Mouse (Mus musculus) activated CD4-positive, CD25-positive, alpha-beta regulatory T cell, adult 4 months (primary cell): ENCODE results near the gene Fbxw2. TPM values are rescaled to one million over a fixed set of nuclear protein-coding genes. Genes with fewer than 3 reads are reported as not detected.
"Not testable (repeated sequence)": the region's sequence is repeated elsewhere in the genome, so short reads cannot be mapped to it uniquely, and the experiment has no call there.

Experiments used
- ATAC-seq: one replicate; pipeline ENCODE4 v1.8.0; 2017
- polyA plus RNA-seq, 2 experiments: library from polyadenylated mRNA; unstranded; fragments of 100-300 nt; shearing (Covaris generic); gene quantifications; one replicate each; pipeline ENCODE4 v1.2.1; 2017

The Fbxw2 gene
- polyA plus RNA-seq, result 10 to 100 TPM; 69.1 to 87.0 TPM

DNA sequence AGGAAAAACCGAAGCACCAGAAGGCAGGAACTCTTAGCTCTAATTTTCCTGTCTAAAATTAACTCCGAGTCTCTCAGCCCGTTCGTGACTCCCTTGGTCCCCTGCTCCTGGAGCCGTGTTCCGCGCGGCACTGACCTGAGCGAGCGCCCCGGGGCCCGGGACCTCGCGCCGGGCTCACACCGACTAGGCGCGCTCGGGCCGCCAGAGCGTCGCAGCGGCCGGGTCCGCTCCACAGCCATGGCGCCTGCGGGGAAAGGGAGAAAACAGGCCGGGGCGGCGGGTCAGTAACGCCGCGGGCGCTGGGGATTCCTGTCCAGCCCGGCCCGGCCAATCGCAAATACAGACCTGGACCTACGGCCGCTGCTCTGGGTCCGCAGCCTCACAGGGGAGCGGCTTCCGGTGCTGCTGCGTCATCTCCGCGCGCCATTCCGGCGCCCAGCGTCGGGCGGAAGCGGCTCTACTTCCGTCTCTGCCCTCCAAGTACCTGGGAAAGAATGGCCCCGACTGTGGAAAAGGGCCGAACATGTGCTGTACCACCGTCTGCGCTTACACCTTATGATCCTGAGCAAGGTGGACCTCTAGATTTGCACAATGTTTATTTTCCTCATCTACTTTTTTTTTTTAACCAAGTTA is at the start of gene Fbxw2:
Gene Fbxw2 (minus strand): TSS at position 485 of the 633 bp plus-strand sequence.
- ATAC-seq, result peak; percentile 90

DNA sequence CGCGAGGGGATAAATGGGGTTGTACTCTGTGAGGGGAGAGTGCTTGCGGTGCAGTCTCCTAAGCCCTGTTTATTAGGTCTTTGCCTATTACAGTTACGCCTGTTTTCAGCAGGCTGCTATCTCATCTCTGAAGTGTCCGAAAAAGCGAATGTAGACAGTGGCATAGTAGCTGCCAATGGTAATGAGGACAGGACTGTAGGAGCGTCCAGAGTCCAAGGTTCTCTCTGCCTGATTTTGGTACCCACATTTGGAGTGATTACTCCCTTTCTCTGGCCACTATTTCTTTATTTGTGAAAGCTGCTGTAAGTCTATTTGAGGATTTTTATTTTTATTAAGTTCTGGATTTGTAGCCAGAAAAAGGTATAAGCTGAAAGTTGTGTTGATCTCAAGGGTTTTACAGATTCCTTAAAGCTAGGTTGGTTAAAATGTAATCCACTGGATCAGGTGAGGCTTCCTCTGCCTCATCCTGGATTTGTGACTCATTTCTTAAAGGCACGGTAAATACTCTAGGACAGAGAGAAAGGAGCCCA is 48.8 kb upstream of the Fbxw2 start, which contains the start of gene Psmd5:
Gene Psmd5 (minus strand): TSS at position 153 of the 530 bp plus-strand sequence.
- no peak for ATAC-seq

DNA sequence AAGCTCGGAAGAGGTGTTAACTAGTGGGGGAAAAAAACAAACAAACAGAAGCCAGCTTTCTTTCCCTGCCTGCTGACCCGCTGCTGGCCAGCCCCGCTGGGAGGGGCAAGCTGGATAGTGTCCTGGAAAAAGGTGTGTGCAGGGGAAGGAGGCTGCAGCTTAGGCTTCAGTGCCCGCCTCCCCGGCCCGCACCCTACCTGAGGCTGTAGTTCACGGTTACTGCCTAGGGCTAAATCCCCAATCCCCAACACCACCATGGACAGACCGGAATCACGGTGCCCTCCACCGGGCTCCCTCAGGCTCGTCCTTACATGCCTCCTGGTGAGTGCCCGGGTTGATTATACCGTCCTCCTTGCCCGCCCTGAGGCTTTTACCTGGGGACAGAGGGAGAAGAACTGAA is 48.2 kb upstream of the Fbxw2 start, which contains the start of gene Cutal:
Gene Cutal (plus strand): TSS at position 126 of the 400 bp plus-strand sequence.
- ATAC-seq, result no peak

DNA sequence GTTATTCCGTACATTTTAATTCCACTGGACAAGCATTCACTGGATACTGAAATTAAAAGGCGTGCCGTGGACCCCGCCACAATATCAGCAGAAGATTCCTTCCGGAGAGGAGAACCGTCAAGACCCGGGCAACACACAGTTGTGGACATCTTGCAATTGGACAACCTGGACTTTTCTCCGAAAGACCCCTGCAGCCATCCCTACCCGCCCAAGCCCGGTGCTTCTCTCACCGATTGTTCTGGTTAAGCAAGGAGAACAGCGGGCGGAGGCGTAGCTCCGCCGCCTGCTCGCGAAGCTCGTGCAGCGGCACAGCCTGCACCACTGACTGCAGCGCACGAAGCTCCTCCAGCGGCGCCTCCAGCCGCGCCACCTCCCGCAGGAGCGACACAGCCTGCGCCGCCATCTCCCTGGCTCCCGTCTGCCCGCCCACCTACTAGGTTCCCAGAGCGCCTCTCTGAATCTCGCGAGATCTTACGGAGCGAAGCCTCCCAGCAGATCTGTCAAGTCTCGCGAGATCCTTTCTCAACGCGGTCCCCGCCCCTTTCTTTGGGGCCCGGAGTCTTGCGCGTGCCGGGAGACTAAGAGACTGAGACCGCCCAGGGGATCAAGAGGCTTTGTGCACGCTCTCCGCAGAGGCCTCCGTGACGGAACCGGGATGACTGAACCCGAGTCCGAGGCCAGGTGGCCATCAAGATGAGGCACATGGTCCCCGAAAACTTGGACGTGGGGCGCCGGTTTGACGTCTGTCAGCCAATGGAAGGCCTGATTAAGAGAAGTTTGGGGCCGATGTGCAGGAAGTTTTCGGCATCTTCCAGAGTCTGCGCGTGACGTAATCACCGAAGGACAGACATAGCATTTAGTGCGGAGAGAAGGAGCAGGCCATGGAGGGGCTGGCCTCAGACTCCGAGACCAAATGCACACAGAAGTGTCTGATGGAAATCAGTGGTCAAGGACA is 44.7 kb upstream of the Fbxw2 start:
- peak; percentile 98 for ATAC-seq

DNA sequence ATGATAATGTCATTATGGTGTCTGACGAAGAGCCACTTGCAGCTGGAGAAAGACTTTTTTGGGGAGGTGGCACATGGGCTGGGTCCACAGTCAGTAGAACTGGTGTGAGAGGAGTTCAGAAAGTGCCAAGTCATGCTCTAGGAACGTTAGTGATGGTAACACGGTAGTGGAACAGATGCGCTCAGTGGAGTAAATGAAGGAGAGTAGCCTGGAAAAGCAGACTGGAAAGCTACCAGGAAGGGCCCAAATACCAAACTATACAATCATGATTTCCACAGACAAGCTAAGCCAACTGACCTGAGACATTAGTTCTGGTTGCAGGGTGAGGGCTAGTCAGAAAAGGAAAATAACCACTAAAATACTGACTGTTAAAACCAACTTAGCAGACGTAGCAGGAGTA is 43.6 kb upstream of the Fbxw2 start:
- no peak for ATAC-seq

DNA sequence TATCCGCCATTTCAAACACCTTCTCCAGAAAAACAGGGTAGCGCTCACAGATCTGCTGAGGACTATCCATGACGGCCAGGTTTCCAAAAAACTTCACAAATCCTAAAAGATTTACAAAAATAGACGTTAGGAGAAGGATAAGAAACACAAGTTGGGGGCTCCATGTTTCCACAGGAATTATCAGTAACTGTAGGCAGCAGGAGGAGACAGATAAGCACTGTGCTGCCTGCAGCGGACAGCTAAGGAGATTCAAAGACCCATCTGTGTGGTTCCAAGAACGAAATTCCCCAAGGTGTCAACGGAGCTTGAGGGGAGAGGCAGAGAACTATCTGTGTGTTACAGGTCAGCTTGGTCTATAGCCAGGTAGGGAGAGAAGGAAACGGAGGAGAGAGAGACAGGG is 31.6 kb upstream of the Fbxw2 start:
- no peak for ATAC-seq

DNA sequence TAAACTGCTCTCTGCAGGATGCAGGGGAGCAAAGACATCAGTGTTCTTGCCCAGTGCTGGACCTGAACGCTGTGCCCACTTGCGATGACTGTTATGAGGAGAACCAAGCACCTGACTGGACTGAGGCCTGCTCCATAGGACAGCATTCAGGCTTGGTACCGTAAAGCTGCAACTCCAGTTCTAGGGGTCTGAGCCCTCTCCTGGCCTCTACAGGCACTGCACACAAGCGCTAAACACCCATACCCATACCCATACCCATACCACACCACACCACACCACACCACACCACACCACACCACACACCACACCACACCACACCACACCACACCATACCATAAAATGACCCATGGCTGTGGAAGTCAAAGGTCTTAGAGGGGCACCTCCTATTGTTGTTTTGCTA is 29.2 kb upstream of the Fbxw2 start:
- no peak for ATAC-seq

DNA sequence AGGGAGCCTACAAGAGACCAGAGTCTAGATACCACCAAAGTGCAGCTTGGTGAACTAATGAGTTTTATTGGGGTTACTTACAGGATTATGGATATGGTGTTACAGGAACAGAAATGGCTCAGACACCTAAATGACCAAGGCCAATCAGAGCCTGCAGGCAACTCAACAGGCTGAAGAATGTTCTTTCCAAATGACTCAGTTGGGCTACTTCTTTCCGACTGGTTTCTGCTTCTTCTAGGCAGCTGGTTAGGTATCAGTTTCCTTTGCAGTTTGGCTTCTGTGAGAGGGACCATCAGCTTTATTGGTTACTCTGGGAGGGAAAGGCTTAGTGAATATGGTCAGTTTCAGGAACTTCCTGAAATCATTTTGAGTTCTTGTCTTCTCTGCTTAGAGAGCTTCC is 21.6 kb upstream of the Fbxw2 start:
- ATAC-seq, result no peak

DNA sequence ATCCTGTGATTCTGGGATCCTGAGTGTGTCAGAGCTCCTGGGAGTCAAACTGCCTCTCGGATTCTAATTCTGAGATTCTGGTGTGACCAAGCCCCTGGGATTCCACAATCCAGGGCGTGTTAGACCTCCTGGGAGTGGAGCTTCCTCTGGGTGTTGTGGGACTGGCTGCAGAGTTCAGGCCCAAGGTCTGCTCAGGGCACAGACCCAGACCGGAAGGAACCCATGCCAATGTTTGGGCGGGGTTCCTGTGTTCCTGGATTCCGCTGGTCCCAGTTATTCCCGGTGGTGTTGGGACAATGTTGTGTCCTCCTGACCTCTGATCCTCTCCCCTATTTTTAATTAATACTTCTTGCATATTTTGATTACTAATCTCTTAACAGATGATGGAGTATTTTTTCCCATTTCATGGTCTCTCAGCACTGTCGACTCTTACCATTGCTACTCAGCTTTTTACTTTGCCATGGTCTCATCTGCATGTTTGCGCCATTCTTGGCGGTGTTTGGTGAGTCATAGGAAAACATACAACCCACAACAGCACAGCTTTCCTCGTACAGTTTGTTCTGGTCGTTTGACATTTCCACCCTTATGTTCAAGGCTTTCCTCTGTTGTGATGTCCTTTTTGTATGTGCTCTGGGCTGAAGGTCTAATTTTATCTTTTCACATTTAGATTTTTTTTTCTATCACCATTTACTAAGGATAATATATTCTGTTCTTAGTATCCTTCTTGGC is 17.3 kb upstream of the Fbxw2 start:
- ATAC-seq, result no peak

DNA sequence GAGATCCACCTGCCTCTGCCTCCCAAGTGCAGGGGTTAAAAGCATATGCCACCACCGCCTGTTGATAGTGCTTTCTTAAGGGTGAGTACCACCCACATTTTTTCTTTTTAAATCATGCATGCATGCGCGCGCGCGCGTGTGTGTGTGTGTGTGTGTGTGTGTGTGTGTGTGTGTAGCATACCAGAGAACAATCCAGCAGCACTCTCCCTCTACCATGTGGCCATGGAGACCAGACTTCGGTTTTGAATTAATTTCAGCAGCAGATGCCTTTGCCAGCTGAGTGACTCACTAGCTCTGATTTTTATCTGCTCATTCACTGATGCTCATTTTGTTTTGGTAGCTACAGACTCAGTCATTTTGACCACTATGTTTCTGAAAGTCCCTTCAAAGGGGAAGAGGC is 15.6 kb upstream of the Fbxw2 start:
- ATAC-seq, result no peak

DNA sequence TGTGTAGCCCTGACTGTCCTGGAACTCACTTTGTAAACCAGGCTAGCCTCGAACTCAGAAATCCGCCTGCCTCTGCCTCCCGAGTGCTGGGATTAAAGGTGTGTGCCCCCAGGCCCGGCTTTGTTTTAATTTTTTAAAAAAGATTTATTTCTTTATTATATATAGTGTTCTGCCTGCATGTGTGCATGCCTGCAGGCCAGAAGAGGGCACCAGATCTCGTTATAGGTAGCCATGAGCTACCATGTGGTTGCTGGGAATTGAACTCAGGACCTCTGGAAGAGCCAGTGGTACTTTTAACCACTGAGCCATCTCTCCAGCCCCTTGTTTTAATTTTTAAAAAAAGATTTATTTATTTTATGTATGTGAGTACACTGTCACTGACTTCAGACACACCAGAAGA is 14.0 kb upstream of the Fbxw2 start:
- not testable (repeated sequence) for ATAC-seq

DNA sequence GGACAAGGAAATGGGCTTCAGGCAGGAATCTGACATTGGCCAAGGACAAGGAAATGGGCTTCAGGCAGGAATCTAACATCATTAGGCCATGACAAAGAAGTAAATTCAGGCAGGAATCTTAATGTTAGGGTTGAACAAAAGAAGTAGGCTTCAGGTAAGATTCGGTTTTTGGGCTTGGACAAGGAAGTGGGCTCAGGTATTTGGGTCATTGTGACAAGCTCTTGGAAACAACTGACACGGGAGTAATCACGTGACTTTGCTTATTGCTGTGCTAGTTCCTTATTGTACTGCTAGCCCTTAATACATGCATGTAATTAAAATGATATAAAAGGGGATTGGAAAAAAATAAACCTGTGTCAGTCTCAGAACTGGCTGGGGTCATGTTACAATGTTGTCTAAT is 9.6 kb upstream of the Fbxw2 start:
- no peak for ATAC-seq

DNA sequence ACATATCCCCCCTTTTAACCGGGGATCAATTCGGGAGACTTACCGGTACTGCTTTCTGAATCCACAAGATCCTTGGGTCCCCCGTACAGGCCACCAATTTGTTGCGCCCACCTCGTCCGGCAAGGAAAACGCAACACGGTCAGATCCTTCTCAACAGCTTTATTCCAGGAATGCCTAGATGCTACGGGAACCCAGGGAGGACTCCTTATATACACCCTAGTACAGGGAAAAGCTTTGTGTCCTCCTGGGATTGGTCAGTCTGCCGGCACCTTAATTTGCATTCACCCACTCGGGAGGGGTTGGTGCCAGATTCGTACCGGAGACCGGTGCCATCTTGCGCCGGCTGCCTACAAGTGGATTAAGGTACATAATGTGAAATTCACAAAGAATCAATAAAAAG is 7.5 kb upstream of the Fbxw2 start:
- no peak for ATAC-seq

DNA sequence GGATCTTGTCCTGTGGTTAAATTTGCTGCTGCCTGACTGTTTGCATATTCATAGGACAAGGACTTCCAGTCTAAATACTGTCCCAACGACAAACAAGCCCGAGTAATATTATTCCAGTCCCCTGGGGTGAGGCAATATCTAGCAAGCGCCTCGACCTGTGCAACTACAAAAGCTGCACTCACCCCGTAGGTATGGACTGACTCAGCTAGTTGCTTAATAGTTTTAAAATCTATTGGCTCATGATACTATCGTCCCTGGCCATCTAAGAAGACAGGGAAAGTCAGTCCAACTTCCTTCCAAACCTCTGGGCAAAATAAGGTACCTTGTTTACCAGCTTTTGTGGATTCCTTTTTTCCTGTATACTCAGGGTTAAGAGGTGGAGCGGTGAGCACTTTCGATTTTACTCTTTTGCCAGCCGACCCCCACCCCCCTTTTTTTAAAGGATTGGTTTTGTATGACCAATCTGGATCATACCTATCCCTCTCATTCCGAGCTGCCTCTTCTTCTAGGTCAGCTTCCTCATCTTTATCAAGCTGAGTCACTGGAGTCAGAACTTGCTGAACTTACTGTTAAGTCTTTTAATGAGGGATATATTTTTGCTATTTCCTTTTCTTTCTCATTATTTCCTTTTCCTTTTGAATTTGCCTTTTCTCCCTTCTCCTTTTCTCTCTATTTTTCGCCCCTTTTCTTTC is 6.8 kb upstream of the Fbxw2 start, which contains the start of gene Gm34653:
Gene Gm34653 (plus strand): TSS at position 242 of the 692 bp plus-strand sequence.
- ATAC-seq, result not testable (repeated sequence)

DNA sequence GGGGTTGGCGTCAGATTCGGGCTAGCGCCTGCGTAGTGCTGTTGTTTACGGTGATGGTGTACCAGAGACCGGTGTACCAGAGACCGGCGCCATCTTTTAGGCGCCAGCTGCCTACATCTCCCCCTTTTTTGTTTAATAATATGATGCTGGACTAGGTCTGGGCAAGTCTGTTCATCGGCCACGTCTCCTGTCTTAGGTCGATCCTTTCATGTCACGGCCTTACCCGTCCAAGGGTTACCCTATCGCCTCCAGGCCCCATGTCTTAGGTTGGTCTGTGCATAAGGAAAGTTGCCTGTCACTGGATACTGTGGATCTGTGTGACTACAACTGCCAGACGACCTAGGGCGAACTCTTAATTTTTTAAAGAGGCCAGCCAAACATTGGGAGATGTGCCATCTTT is 4.0 kb upstream of the Fbxw2 start:
- ATAC-seq, result not testable (repeated sequence)

DNA sequence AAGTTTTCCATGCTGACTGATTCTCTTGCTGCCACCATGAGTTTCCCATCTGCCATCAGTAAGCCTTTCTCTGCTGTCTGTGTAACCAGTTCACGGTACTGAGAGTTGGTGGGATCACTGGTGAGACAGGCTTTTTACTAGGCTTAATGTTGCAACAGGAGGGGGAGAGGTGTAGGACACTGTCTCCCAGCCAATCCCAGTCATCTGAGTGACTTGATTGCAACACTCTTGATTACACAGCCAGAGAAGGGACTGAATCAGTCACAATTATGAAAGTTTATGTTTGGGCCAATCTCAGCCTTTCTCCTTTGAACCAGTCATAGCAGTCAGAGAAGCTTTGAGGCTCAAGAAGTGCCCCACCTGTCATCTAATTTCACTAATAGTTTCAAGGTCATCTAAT is 1.9 kb upstream of the Fbxw2 start:
- no peak for ATAC-seq

DNA sequence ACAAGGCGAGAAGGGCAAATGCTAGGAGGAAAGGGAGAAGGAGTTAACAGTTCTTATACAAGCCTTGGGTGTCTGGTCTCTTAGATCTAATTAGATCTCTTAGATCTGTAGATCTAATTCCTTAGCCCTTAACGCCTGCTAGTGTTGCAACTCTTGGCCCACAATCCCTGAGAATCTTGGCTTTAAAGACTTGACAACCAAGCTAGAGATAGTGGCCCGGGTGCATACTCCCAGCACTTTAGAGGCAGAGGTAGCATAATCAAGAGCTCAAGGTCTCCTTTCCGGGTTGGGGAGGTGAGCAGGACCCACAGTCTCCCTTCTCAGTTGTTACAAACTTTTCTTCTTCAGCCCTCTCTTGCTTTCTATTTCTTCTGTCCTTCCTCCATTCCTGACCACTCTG is 1.5 kb upstream of the Fbxw2 start:
- ATAC-seq, result no peak

DNA sequence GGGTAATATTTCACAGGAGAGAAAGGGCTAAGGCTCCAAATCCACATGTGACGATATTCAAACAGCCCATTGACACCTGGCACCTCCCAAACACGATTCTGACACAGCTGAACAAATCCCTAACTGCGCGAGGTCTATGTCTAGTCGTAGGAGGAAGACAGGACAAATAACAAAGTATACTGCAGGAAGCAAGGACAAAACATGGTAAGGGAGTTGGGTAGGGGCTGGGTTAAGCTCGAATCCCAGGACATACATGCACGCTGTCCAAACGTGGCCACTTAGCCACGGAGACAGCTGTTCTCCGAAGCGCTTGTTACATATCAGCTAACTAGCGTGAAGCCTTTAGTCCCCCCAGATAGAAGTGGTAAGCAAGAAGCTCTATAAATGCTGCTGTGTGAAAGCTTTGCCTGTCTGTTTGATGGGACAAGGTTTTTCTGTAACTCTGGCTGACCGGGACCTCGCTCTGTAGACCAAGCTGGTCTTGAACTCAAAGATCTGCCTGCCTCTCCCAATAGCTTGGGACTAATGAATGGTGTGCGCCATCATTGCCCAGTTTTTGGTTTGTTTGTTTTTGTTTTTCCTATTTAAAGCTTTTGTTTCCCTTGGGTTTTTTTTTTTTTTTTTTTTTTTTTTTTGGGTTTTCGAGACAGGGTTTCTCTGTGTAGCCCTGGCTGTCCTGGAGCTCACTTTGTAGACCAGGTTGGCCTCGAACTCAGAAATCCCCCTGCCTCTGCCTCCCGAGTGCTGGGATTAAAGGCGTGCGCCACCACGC is 535 bp upstream of the Fbxw2 start:
- ATAC-seq, result peak; percentile 24

DNA sequence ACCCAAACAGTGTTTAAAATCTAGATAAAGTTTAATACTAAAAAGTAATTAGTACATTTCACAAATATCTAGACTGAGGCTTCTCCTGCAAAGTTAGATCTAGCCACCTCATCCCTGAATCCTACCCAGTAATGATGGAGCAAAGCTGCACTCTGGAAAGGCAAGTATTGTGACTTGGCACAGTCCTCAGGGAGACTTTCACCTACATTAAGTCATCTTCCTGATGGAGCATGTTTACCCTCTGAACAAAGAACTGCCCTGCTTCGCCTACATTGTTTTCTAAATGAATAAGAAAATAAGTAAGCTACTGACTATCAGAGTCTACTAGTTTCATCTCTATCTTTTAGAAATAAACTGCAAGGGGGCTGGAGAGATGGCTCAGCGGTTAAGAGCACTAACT is 7.6 kb downstream of the Fbxw2 start:
- ATAC-seq, result no peak

DNA sequence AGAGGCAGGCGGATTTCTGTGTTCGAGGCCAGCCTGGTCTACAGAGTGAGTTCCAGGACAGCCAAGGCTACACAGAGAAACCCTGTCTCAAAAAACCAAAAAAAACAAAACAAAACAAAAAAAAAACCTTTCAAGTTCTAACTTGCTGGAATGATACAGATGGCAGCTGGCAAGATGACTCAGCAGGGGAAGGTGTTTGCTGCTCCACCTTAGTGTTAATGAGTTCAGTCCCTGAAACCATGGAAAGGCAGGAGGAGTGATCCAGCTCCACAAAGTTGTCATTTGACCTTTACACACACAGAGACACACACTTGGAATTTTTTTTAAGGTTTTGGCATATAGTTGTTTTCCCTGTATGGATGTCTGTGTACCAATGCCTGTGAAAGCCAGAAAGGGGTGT is 10.2 kb downstream of the Fbxw2 start:
- not testable (repeated sequence) for ATAC-seq

DNA sequence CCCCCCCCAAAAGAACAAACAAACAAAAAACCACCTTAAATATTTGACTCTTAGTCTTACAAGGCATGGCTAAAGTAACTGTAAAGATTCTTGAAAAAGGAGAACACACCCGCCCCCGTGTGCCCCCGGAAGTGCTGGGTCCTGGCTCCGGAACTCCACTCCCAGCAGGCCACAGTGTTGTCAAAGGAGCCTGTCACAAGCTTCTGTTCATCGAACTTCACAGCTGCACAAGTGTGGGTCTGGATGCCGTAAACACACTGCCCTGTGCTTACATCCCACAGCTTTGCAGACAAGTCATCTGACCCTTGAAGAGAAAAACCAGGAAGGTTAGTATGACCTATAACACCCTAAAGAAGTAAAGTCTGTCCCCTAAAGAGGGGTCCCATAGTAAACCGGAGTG is 13.4 kb downstream of the Fbxw2 start:
- ATAC-seq, result no peak
